Mouse (Mus musculus) liver, postnatal 0 days (tissue): Measurements from ENCODE around the gene Atxn7l3b.

ENCODE experiments used
- CTCF ChIP-seq: sonication (generic); IDR thresholded peaks from 2 replicates; pipeline ENCODE4 v1.5.1; 2016; ENCODE audit warnings: antibody characterized with exemption, low read depth
- EP300 ChIP-seq: IDR thresholded peaks from 2 replicates; pipeline ENCODE4 v1.6.1; 2016; ENCODE audit warnings: antibody characterized with exemption, low read depth, mild to moderate bottlenecking

DNA sequence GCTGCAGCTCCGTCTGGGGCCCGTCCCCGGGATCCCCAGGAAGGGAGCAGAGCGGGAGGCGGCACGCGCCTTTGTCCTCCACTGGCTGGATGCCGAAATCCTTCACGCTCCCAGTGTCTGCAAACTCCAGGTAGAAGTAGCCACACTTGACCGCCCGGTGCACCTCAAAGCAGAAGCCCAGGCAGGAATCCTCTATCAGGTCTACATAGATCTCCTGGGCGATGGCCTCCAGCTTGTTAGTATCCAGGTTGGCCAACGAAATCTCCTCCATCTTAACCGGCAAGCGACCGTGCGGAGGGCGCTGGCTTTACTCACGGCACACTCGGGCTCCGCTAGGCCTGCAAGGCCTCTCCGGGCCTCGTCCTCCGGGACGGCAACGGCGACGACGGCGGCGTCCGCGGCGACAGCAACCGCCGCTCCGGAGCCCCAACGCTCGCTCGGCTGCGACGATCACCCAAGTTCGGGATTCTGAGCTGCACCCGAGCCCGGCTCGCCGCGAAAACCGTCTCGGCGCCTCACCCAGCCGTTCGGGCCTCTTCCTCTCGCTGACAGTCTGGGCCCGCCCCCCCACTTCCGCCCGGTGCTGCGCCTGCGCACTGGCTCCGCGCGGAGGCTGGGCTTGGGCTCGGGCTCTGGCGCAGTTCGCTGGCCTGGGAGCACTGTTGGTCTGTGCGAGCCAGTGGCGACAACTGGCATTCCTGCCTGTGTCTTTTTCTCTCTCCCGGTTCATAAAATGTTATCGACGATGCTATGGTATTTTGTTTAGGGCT is at the start of gene Atxn7l3b:
- TF ChIP-seq CTCF (0 out of 2 replicates have a peak, but pooled peaks have one; percentile 4), EP300 (no peak)
